Mouse (Mus musculus) granulocyte monocyte progenitor cell, adult 5-6 weeks (primary cell): Measurements from ENCODE around the gene Stpg3. TPM values are rescaled to one million over a fixed set of nuclear protein-coding genes. Genes with fewer than 3 reads are reported as not detected.

Source experiments
- ATAC-seq: replicated peaks from 2 replicates; pipeline ENCODE4 v1.8.0; 2016; ENCODE audit warnings: mild to moderate bottlenecking, moderate TSS enrichment, inconsistent platforms; ENCODE audit not compliant: poor library complexity, severe bottlenecking
- total RNA-seq, 2 experiments: library from RNA; stranded (forward) in 1 of 2; stranded (reverse) in 1 of 2; fragments of 200-712, 200-1000 nt in 1 of 2; fragments of >200 nt in 1 of 2; fragmentation: Nextera tagmentation in 1 of 2; gene quantifications; 2 replicates each; pipeline ENCODE4 v1.2.3; 2014 to 2017

The Stpg3 gene
- total RNA-seq, 2 experiments from 2014 or later: not detected

GRCm38 (mm10) chr2:25167919-25168664 is 46.3 kb downstream of the Stpg3 start:
- no peak for ATAC-seq

GRCm38 (mm10) chr2:25167481-25167880 is 47.0 kb downstream of the Stpg3 start:
- ATAC-seq: no peak

Other genes with a start within 250 kb of the Stpg3 start
Only the 30 nearest of the 32 such genes appear.
- gene Mrpl41, start 239.5 kb downstream of the Stpg3 start, total RNA-seq (2014; fragmentation: Nextera tagmentation): 69.5 and 99.3 TPM in 2 replicates
- gene Mrpl41, start 239.5 kb downstream of the Stpg3 start, total RNA-seq (2017): 174 and 218 TPM in 2 replicates
- 42.6 and 54.4 TPM in 2 replicates for gene Pnpla7, start 238.6 kb downstream of the Stpg3 start, total RNA-seq (2014; fragmentation: Nextera tagmentation)
- gene Pnpla7, start 238.6 kb downstream of the Stpg3 start, total RNA-seq (2017): 30.4 and 40.5 TPM in 2 replicates
- 18.6 and 19.2 TPM in 2 replicates for gene Nsmf, start 160.3 kb downstream of the Stpg3 start, total RNA-seq (2014; fragmentation: Nextera tagmentation)
- 4.2 and 22.6 TPM in 2 replicates for gene Nsmf, start 160.3 kb downstream of the Stpg3 start, total RNA-seq (2017)
- not detected in 2 replicates for gene Entpd8, start 134.3 kb downstream of the Stpg3 start, total RNA-seq (2014; fragmentation: Nextera tagmentation)
- gene Entpd8, start 134.3 kb downstream of the Stpg3 start, total RNA-seq (2017): not detected in 2 replicates
- 1.3 TPM in 1 of 2 replicates, not detected in the other for gene Noxa1, start 119.5 kb downstream of the Stpg3 start, total RNA-seq (2014; fragmentation: Nextera tagmentation)
- not detected in 2 replicates for gene Noxa1, start 119.5 kb downstream of the Stpg3 start, total RNA-seq (2017)
- gene Nrarp, start 33.9 kb downstream of the Stpg3 start, total RNA-seq (2014; fragmentation: Nextera tagmentation): 0.62 TPM in 1 of 2 replicates, not detected in the other
- 0.39 and 0.72 TPM in 2 replicates for gene Nrarp, start 33.9 kb downstream of the Stpg3 start, total RNA-seq (2017)
- gene Tor4a, start 17.8 kb downstream of the Stpg3 start, total RNA-seq (2014; fragmentation: Nextera tagmentation): 14.6 and 20.2 TPM in 2 replicates
- 14.7 and 16.4 TPM in 2 replicates for gene Tor4a, start 17.8 kb downstream of the Stpg3 start, total RNA-seq (2017)
- 58.5 and 79.5 TPM in 2 replicates for gene Nelfb, start 3.1 kb downstream of the Stpg3 start, total RNA-seq (2014; fragmentation: Nextera tagmentation)
- gene Nelfb, start 3.1 kb downstream of the Stpg3 start, total RNA-seq (2017): 33.7 and 81.1 TPM in 2 replicates
- not detected in 2 replicates for gene Fam166a, start 4.1 kb upstream of the Stpg3 start, total RNA-seq (2014; fragmentation: Nextera tagmentation)
- gene Fam166a, start 4.1 kb upstream of the Stpg3 start, total RNA-seq (2017): not detected in 2 replicates
- 180 and 327 TPM in 2 replicates for gene Tubb4b, start 10.1 kb upstream of the Stpg3 start, total RNA-seq (2014; fragmentation: Nextera tagmentation)
- gene Tubb4b, start 10.1 kb upstream of the Stpg3 start, total RNA-seq (2017): 560 and 623 TPM in 2 replicates
- gene Slc34a3, start 19.7 kb upstream of the Stpg3 start, total RNA-seq (2014; fragmentation: Nextera tagmentation): not detected in 2 replicates
- not detected in 2 replicates for gene Slc34a3, start 19.7 kb upstream of the Stpg3 start, total RNA-seq (2017)
- not detected in 2 replicates for gene Rnf224, start 22.1 kb upstream of the Stpg3 start, total RNA-seq (2014; fragmentation: Nextera tagmentation)
- not detected in 2 replicates for gene Rnf224, start 22.1 kb upstream of the Stpg3 start, total RNA-seq (2017)
- gene Rnf208, start 27.6 kb upstream of the Stpg3 start, total RNA-seq (2014; fragmentation: Nextera tagmentation): 0.58 TPM in 1 of 2 replicates, not detected in the other
- gene Rnf208, start 27.6 kb upstream of the Stpg3 start, total RNA-seq (2017): not detected in 2 replicates
- gene Cysrt1, start 27.8 kb upstream of the Stpg3 start, total RNA-seq (2014; fragmentation: Nextera tagmentation): not detected in 2 replicates
- gene Cysrt1, start 27.8 kb upstream of the Stpg3 start, total RNA-seq (2017): not detected in 2 replicates
- gene AL732309.1, start 32.2 kb upstream of the Stpg3 start, total RNA-seq (2014; fragmentation: Nextera tagmentation): 5.2 and 16.1 TPM in 2 replicates
- 5.6 and 7.4 TPM in 2 replicates for gene AL732309.1, start 32.2 kb upstream of the Stpg3 start, total RNA-seq (2017)
- 6.7 and 17.4 TPM in 2 replicates for gene Tmem203, start 40.8 kb upstream of the Stpg3 start, total RNA-seq (2014; fragmentation: Nextera tagmentation)
- gene Tmem203, start 40.8 kb upstream of the Stpg3 start, total RNA-seq (2017): 6.1 and 11.2 TPM in 2 replicates
- gene Tprn, start 48.0 kb upstream of the Stpg3 start, total RNA-seq (2014; fragmentation: Nextera tagmentation): 15.0 and 17.2 TPM in 2 replicates
- gene Tprn, start 48.0 kb upstream of the Stpg3 start, total RNA-seq (2017): 7.1 and 8.7 TPM in 2 replicates
- gene Ssna1, start 57.8 kb upstream of the Stpg3 start, total RNA-seq (2014; fragmentation: Nextera tagmentation): 120 TPM in 2 replicates
- 52.7 and 84.1 TPM in 2 replicates for gene Ssna1, start 57.8 kb upstream of the Stpg3 start, total RNA-seq (2017)
- 34.7 and 46.0 TPM in 2 replicates for gene Anapc2, start 57.8 kb upstream of the Stpg3 start, total RNA-seq (2014; fragmentation: Nextera tagmentation)
- 17.8 and 35.7 TPM in 2 replicates for gene Anapc2, start 57.8 kb upstream of the Stpg3 start, total RNA-seq (2017)
- not detected in 2 replicates for gene Tmem210, start 73.5 kb upstream of the Stpg3 start, total RNA-seq (2014; fragmentation: Nextera tagmentation)
- not detected in 2 replicates for gene Tmem210, start 73.5 kb upstream of the Stpg3 start, total RNA-seq (2017)
- not detected in 2 replicates for gene Lrrc26, start 75.3 kb upstream of the Stpg3 start, total RNA-seq (2014; fragmentation: Nextera tagmentation)
- gene Lrrc26, start 75.3 kb upstream of the Stpg3 start, total RNA-seq (2017): not detected in 2 replicates
- gene Grin1, start 104.5 kb upstream of the Stpg3 start, total RNA-seq (2014; fragmentation: Nextera tagmentation): not detected in 2 replicates
- gene Grin1, start 104.5 kb upstream of the Stpg3 start, total RNA-seq (2017): not detected in 2 replicates
- 36.5 and 37.2 TPM in 2 replicates for gene Man1b1, start 117.7 kb upstream of the Stpg3 start, total RNA-seq (2014; fragmentation: Nextera tagmentation)
- 34.1 and 38.6 TPM in 2 replicates for gene Man1b1, start 117.7 kb upstream of the Stpg3 start, total RNA-seq (2017)
- gene Dpp7, start 141.7 kb upstream of the Stpg3 start, total RNA-seq (2014; fragmentation: Nextera tagmentation): 15.2 and 34.8 TPM in 2 replicates
- 11.9 and 16.9 TPM in 2 replicates for gene Dpp7, start 141.7 kb upstream of the Stpg3 start, total RNA-seq (2017)
- 55.6 and 58.1 TPM in 2 replicates for gene Uap1l1, start 151.0 kb upstream of the Stpg3 start, total RNA-seq (2014; fragmentation: Nextera tagmentation)
- 13.8 and 18.4 TPM in 2 replicates for gene Uap1l1, start 151.0 kb upstream of the Stpg3 start, total RNA-seq (2017)
- 4.5 and 17.1 TPM in 2 replicates for gene Sapcd2, start 157.7 kb upstream of the Stpg3 start, total RNA-seq (2014; fragmentation: Nextera tagmentation)
- gene Sapcd2, start 157.7 kb upstream of the Stpg3 start, total RNA-seq (2017): 7.8 and 17.3 TPM in 2 replicates
- gene Entpd2, start 181.2 kb upstream of the Stpg3 start, total RNA-seq (2014; fragmentation: Nextera tagmentation): not detected in 2 replicates
- gene Entpd2, start 181.2 kb upstream of the Stpg3 start, total RNA-seq (2017): not detected in 2 replicates
- not detected in 2 replicates for gene Npdc1, start 184.7 kb upstream of the Stpg3 start, total RNA-seq (2014; fragmentation: Nextera tagmentation)
- not detected in 2 replicates for gene Npdc1, start 184.7 kb upstream of the Stpg3 start, total RNA-seq (2017)
- 34.5 and 38.8 TPM in 2 replicates for gene Fut7, start 208.6 kb upstream of the Stpg3 start, total RNA-seq (2014; fragmentation: Nextera tagmentation)
- 24.8 and 27.3 TPM in 2 replicates for gene Fut7, start 208.6 kb upstream of the Stpg3 start, total RNA-seq (2017)
- 54.8 and 56.4 TPM in 2 replicates for gene Abca2, start 214.1 kb upstream of the Stpg3 start, total RNA-seq (2014; fragmentation: Nextera tagmentation)
- gene Abca2, start 214.1 kb upstream of the Stpg3 start, total RNA-seq (2017): 21.0 and 23.1 TPM in 2 replicates